Mouse (Mus musculus) mature B cell (primary cell): ENCODE results near the gene Pcx.

Source experiments
- in situ Hi-C: fragments of 300-500 bp; cut with MboI; formaldehyde crosslinking; loops from 2 replicates; pipeline ENCODE4 v1.14.3; 2019

Pcx gene

GRCm38 (mm10) chr19:4619461-4619860, 109.2 kb downstream of the Pcx start:
- in situ Hi-C loops = no loop called here

GRCm38 (mm10) chr19:4620721-4621120, 110.4 kb downstream of the Pcx start:
- in situ Hi-C loops = no loop called here

GRCm38 (mm10) chr19:4622780-4623179, 112.5 kb downstream of the Pcx start:
- in situ Hi-C loops = no loop called here

GRCm38 (mm10) chr19:4623419-4623818, 113.1 kb downstream of the Pcx start:
- in situ Hi-C loops = no loop called here

- in situ Hi-C loops = no loop called here
Measured at GRCm38 (mm10) chr19:4624006-4624405, 113.7 kb downstream of the Pcx start.

- in situ Hi-C loops = no loop called here
Measured at GRCm38 (mm10) chr19:4624406-4625178, 114.3 kb downstream of the Pcx start.

- in situ Hi-C loops = no loop called here
Measured at GRCm38 (mm10) chr19:4625179-4625828, 115.0 kb downstream of the Pcx start, which contains the start of gene Rce1. Rce1 (minus strand) TSS chr19:4625641.

- in situ Hi-C loops = no loop called here
Measured at GRCm38 (mm10) chr19:4625829-4626535, 115.7 kb downstream of the Pcx start.

GRCm38 (mm10) chr19:4628819-4629218, 118.5 kb downstream of the Pcx start:
- in situ Hi-C loops = no loop called here

- in situ Hi-C loops = no loop called here
Measured at GRCm38 (mm10) chr19:4635986-4636385, 125.7 kb downstream of the Pcx start.

GRCm38 (mm10) chr19:4644271-4644670, 134.0 kb downstream of the Pcx start:
- in situ Hi-C loops = no loop called here

- in situ Hi-C loops = no loop called here
Measured at GRCm38 (mm10) chr19:4646917-4647492, 136.7 kb downstream of the Pcx start.

- in situ Hi-C loops = no loop called here
Measured at GRCm38 (mm10) chr19:4658156-4658555, 147.9 kb downstream of the Pcx start.

- in situ Hi-C loops = no loop called here
Measured at GRCm38 (mm10) chr19:4666815-4667214, 156.5 kb downstream of the Pcx start.

- in situ Hi-C loops = no loop called here
Measured at GRCm38 (mm10) chr19:4670776-4671175, 160.5 kb downstream of the Pcx start.
